Mouse (Mus musculus) MEL (cell line): ENCODE measurements around the gene Napepld. TPM values are rescaled to one million over a fixed set of nuclear protein-coding genes. Genes with fewer than 3 reads are reported as not detected.

Experiments
- DNase-seq: peaks from one replicate; pipeline ENCODE4 v3.0.0; 2011; ENCODE audit warnings: low read depth, low spot score
- H3K27ac ChIP-seq: 2 replicates; pipeline ENCODE4 v1.5.1; 2012; ENCODE audit warnings: low read depth, mild to moderate bottlenecking, control low read depth, low read length, moderate library complexity; ENCODE audit not compliant: control insufficient read depth
- H3K27me3 ChIP-seq, 2 experiments: fragments of 150-350 bp in 1 of 2; sonication (generic) in 1 of 2; 2 replicates each; pipeline ENCODE4 v1.6.1; 2012; ENCODE audit warnings: low read length in 2 of 2, mild to moderate bottlenecking in 2 of 2, improper control_type of control experiment in 1 of 2, moderate library complexity in 1 of 2; ENCODE audit not compliant: insufficient read depth in 2 of 2, control insufficient read depth in 1 of 2
- H3K36me3 ChIP-seq, 2 experiments: 2 replicates each; pipeline ENCODE4 v1.6.1; 2012 to 2014; ENCODE audit warnings: low read length in 2 of 2, improper control_type of control experiment in 1 of 2, inconsistent platforms in 1 of 2, mild to moderate bottlenecking in 1 of 2; ENCODE audit not compliant: insufficient read depth in 2 of 2, control insufficient read depth in 1 of 2
- H3K4me1 ChIP-seq, 2 experiments: fragments of 150-350 bp in 1 of 2; sonication (generic) in 1 of 2; 2 replicates each; pipeline ENCODE4 v1.6.1; 2012; ENCODE audit warnings: low read length in 2 of 2, improper control_type of control experiment in 1 of 2, mild to moderate bottlenecking in 1 of 2; ENCODE audit not compliant: insufficient read depth in 2 of 2, control insufficient read depth in 1 of 2
- H3K4me3 ChIP-seq, 2 experiments: fragments of 150-350 bp in 1 of 2; sonication (generic) in 1 of 2; 2 replicates each; pipeline ENCODE4 v1.5.1; 2012; ENCODE audit warnings: low read depth in 2 of 2, low read length in 2 of 2, mild to moderate bottlenecking in 2 of 2, moderate library complexity in 2 of 2, control low read depth in 1 of 2, improper control_type of control experiment in 1 of 2; ENCODE audit not compliant: control insufficient read depth in 1 of 2, insufficient read depth in 1 of 2
- H3K79me2 ChIP-seq: 2 replicates; pipeline ENCODE4 v1.6.1; 2012; ENCODE audit warnings: mild to moderate bottlenecking, low read length, moderate library complexity; ENCODE audit not compliant: control insufficient read depth, poor library complexity, insufficient read depth
- H3K9ac ChIP-seq: 2 replicates; pipeline ENCODE4 v1.6.1; 2012; ENCODE audit warnings: low read depth, mild to moderate bottlenecking, control low read depth, low read length, moderate library complexity; ENCODE audit not compliant: control insufficient read depth, poor library complexity, severe bottlenecking
- H3K9me3 ChIP-seq: fragments of 150-350 bp; sonication (generic); replicated peaks from 2 replicates; pipeline ENCODE4 v1.6.1; 2012; ENCODE audit warnings: mild to moderate bottlenecking, low read length, improper control_type of control experiment, moderate library complexity; ENCODE audit not compliant: insufficient read depth
- BHLHE40 ChIP-seq: IDR thresholded peaks from 2 replicates; pipeline ENCODE4 v1.6.1; 2012; ENCODE audit warnings: low read depth, mild to moderate bottlenecking, inconsistent platforms, low read length, improper control_type of control experiment, borderline replicate concordance
- CHD1 ChIP-seq: IDR thresholded peaks from 2 replicates; pipeline ENCODE4 v1.6.1; 2012; ENCODE audit warnings: low read depth, mild to moderate bottlenecking, inconsistent platforms, low read length, improper control_type of control experiment
- CHD2 ChIP-seq: IDR thresholded peaks from 2 replicates; pipeline ENCODE4 v1.6.1; 2011; ENCODE audit warnings: low read length, improper control_type of control experiment
- CTCF ChIP-seq, 3 experiments: IDR thresholded peaks in 2 of 3; conservative IDR thresholded peaks in 1 of 3; 2 replicates each; pipeline ENCODE4 v1.5.1; 2011 to 2012; ENCODE audit warnings: low read length in 3 of 3, low read depth in 2 of 3, mild to moderate bottlenecking in 2 of 3, improper control_type of control experiment in 1 of 3, inconsistent platforms in 1 of 3, mixed read lengths in 1 of 3, moderate library complexity in 1 of 3; ENCODE audit not compliant: control insufficient read depth in 1 of 3, insufficient read depth in 1 of 3, poor library complexity in 1 of 3, severe bottlenecking in 1 of 3
- E2F4 ChIP-seq: IDR thresholded peaks from 2 replicates; pipeline ENCODE4 v1.6.1; 2011; ENCODE audit warnings: low read depth, low read length, improper control_type of control experiment, borderline replicate concordance
- ELF1 ChIP-seq: IDR thresholded peaks from 2 replicates; pipeline ENCODE4 v1.6.1; 2014; ENCODE audit warnings: low read depth, mild to moderate bottlenecking, inconsistent platforms, low read length, improper control_type of control experiment, moderate library complexity
- EP300 ChIP-seq, 2 experiments: IDR thresholded peaks; 2 replicates each; pipeline ENCODE4 v1.6.1; 2011; ENCODE audit warnings: improper control_type of control experiment in 2 of 2, low read length in 2 of 2, low read depth in 1 of 2, mild to moderate bottlenecking in 1 of 2
- ETS1 ChIP-seq: IDR thresholded peaks from 2 replicates; pipeline ENCODE4 v1.6.1; 2012; ENCODE audit warnings: low read depth, mild to moderate bottlenecking, inconsistent platforms, low read length, improper control_type of control experiment, moderate library complexity
- GABPA ChIP-seq: IDR thresholded peaks from 2 replicates; pipeline ENCODE4 v1.6.1; 2012; ENCODE audit warnings: low read depth, mild to moderate bottlenecking, inconsistent platforms, low read length, improper control_type of control experiment, moderate library complexity
- GATA1 ChIP-seq: IDR thresholded peaks from 2 replicates; pipeline ENCODE4 v1.6.1; 2011; ENCODE audit warnings: low read depth, low read length, improper control_type of control experiment
- MAFK ChIP-seq: IDR thresholded peaks from 2 replicates; pipeline ENCODE4 v1.6.1; 2011; ENCODE audit warnings: low read depth, mild to moderate bottlenecking, low read length, improper control_type of control experiment, borderline replicate concordance
- MAZ ChIP-seq: IDR thresholded peaks from 2 replicates; pipeline ENCODE4 v1.6.1; 2012; ENCODE audit warnings: low read depth, mild to moderate bottlenecking, inconsistent platforms, low read length, improper control_type of control experiment
- MEF2A ChIP-seq: IDR thresholded peaks from 2 replicates; pipeline ENCODE4 v1.6.1; 2014; ENCODE audit warnings: low read depth, mild to moderate bottlenecking, inconsistent platforms, low read length, improper control_type of control experiment; ENCODE audit not compliant: poor library complexity, insufficient replicate concordance, severe bottlenecking; ENCODE audit errors: extremely low read depth
- MXI1 ChIP-seq: IDR thresholded peaks from 2 replicates; pipeline ENCODE4 v1.6.1; 2011; ENCODE audit warnings: mild to moderate bottlenecking, low read depth, low read length, improper control_type of control experiment
- MYB ChIP-seq: IDR thresholded peaks from 2 replicates; pipeline ENCODE4 v1.6.1; 2011; ENCODE audit warnings: mild to moderate bottlenecking, low read depth, low read length, improper control_type of control experiment
- MYC ChIP-seq: IDR thresholded peaks from 2 replicates; pipeline ENCODE4 v1.6.1; 2011; ENCODE audit warnings: low read depth, mild to moderate bottlenecking, low read length, improper control_type of control experiment, moderate library complexity
- NELFE ChIP-seq: IDR thresholded peaks from 2 replicates; pipeline ENCODE4 v1.6.1; 2011; ENCODE audit warnings: low read depth, low read length, improper control_type of control experiment
- NRF1 ChIP-seq: IDR thresholded peaks from 2 replicates; pipeline ENCODE4 v1.6.1; 2014; ENCODE audit warnings: low read depth, mild to moderate bottlenecking, inconsistent platforms, low read length, improper control_type of control experiment, moderate library complexity; ENCODE audit not compliant: poor library complexity, insufficient read depth, severe bottlenecking
- POLR2A ChIP-seq, 2 experiments: IDR thresholded peaks; 2 replicates each; pipeline ENCODE4 v1.6.1; 2011 to 2012; ENCODE audit warnings: low read length in 2 of 2, mild to moderate bottlenecking in 2 of 2, control low read depth in 1 of 2, improper control_type of control experiment in 1 of 2, low read depth in 1 of 2, moderate library complexity in 1 of 2; ENCODE audit not compliant: control insufficient read depth in 1 of 2, insufficient read depth in 1 of 2, poor library complexity in 1 of 2
- POLR2AphosphoS5 ChIP-seq: IDR thresholded peaks from 2 replicates; pipeline ENCODE4 v1.6.1; 2012; ENCODE audit warnings: low read depth, borderline replicate concordance, mild to moderate bottlenecking, inconsistent platforms, low read length, moderate library complexity, mixed read lengths
- RAD21 ChIP-seq: IDR thresholded peaks from 2 replicates; pipeline ENCODE4 v1.6.1; 2011; ENCODE audit warnings: mild to moderate bottlenecking, low read depth, low read length, improper control_type of control experiment
- RCOR1 ChIP-seq: IDR thresholded peaks from 2 replicates; pipeline ENCODE4 v1.6.1; 2012; ENCODE audit warnings: low read depth, mild to moderate bottlenecking, inconsistent platforms, low read length, improper control_type of control experiment
- SIN3A ChIP-seq: IDR thresholded peaks from 2 replicates; pipeline ENCODE4 v1.6.1; 2012; ENCODE audit warnings: low read length, improper control_type of control experiment, inconsistent platforms
- SMC3 ChIP-seq: IDR thresholded peaks from 2 replicates; pipeline ENCODE4 v1.6.1; 2011; ENCODE audit warnings: low read depth, low read length, improper control_type of control experiment
- TAL1 ChIP-seq: IDR thresholded peaks from 2 replicates; pipeline ENCODE4 v1.6.1; 2012; ENCODE audit warnings: mild to moderate bottlenecking, inconsistent platforms, low read length, moderate library complexity, mixed read lengths
- UBTF ChIP-seq: IDR thresholded peaks from 2 replicates; pipeline ENCODE4 v1.6.1; 2012; ENCODE audit warnings: low read depth, mild to moderate bottlenecking, inconsistent platforms, low read length, improper control_type of control experiment, moderate library complexity, borderline replicate concordance; ENCODE audit not compliant: insufficient read depth
- USF1 ChIP-seq: IDR thresholded peaks from 2 replicates; pipeline ENCODE4 v1.6.1; 2014; ENCODE audit warnings: low read depth, mild to moderate bottlenecking, inconsistent platforms, low read length, improper control_type of control experiment, moderate library complexity
- USF2 ChIP-seq, 2 experiments: IDR thresholded peaks; 2 replicates each; pipeline ENCODE4 v1.6.1; 2011 to 2012; ENCODE audit warnings: improper control_type of control experiment in 2 of 2, low read length in 2 of 2, borderline replicate concordance in 1 of 2, inconsistent platforms in 1 of 2, low read depth in 1 of 2, mild to moderate bottlenecking in 1 of 2; ENCODE audit not compliant: insufficient read depth in 1 of 2
- ZC3H11A ChIP-seq: IDR thresholded peaks from 2 replicates; pipeline ENCODE4 v1.6.1; 2012; ENCODE audit warnings: low read depth, mild to moderate bottlenecking, inconsistent platforms, low read length, improper control_type of control experiment
- ZMIZ1 ChIP-seq: IDR thresholded peaks from 2 replicates; pipeline ENCODE4 v1.6.1; 2012; ENCODE audit warnings: low read depth, mild to moderate bottlenecking, inconsistent platforms, low read length, improper control_type of control experiment, moderate library complexity
- polyA plus RNA-seq, 2 experiments: library from polyadenylated mRNA; stranded (reverse) in 1 of 2; unstranded in 1 of 2; fragments of >175 nt in 1 of 2; fragments of >200 nt in 1 of 2; gene quantifications; 2 replicates each; pipeline versions ENCODE4 v1.2.1 to v1.2.4; 2012; ENCODE audit warnings: low replicate concordance in 2 of 2, low read depth in 1 of 2; ENCODE audit not compliant: insufficient read length in 2 of 2, insufficient read depth in 1 of 2, missing spikeins in 1 of 2
- total RNA-seq: library from RNA; depleted of rRNA; stranded (reverse); fragments of 300-350 nt; gene quantifications from 2 replicates; pipeline ENCODE4 v1.2.3, GENCODE M21; 2012

Gene Napepld
- total and polyA plus RNA-seq, 3 experiments = 1.5 to 3.0 TPM; not detected in 1

- Histone ChIP-seq H3K79me2 (peaks cover 5% of the 10 kb centered on the region; the same call in 1 of the 2 replicates), H3K36me3 (peaks cover 0 to 9% of the 10 kb centered on the region in 2 experiments; a peak in 3 of 4 replicates)
These were observed 57.6 kb downstream of the Napepld start for GRCm38 (mm10) chr5:21643606-21644005.

DNA sequence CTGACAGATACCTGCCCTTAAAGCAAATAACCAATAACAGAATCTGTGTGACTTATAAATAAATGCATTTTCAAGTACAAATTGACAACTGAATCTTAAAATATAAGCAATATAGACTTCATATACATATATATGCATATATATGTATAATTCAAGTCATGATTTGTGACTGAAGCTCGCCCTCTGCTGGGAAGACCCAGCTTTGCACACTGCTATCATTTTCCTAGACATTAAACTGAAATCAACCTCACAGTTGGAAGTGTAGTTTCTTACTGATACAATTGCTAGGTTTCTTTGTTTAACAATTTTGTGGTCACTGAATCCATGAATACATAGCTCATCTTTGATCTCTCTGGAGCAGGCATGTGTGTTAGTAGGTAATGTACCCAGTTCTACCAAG lies 60.2 kb downstream of the Napepld start:
- Histone ChIP-seq H3K79me2 (no peaks in the 10 kb centered on the region; the same call in 1 of the 2 replicates), H3K4me3 (no peak overlapping the region), H3K9me3 (no peaks in the 10 kb centered on the region), H3K36me3 (0 out of 4 replicates have a peak, but pooled peaks cover 0 to 2% of the 10 kb centered on the region in 2 experiments), H3K27ac (no peak overlapping the region), H3K9ac (no peak overlapping the region), H3K27me3 (peaks cover 13 to 16% of the 10 kb centered on the region in 2 experiments), H3K4me1 (peaks cover 0 to 3% of the 10 kb centered on the region in 2 experiments; a peak in 1 of 4 replicates)
- peak; percentile 77 for DNase-seq
- no peak for TF ChIP-seq SIN3A
- TF ChIP-seq MEF2A = no peak
- TF ChIP-seq MYC = no peak
- TF ChIP-seq EP300 (IDR thresholded peaks at IDR 0.05; ENCODE audit: low read depth in 1 of 2, low read length in 2 of 2) = no peak
- TF ChIP-seq NELFE = no peak
- no peak for TF ChIP-seq GATA1
- TF ChIP-seq POLR2A (IDR thresholded peaks at IDR 0.05; ENCODE audit: control insufficient read depth in 1 of 2, insufficient read depth in 1 of 2, low read depth in 1 of 2, low read length in 2 of 2, poor library complexity in 1 of 2) = no peak
- TF ChIP-seq CHD1 = no peak
- TF ChIP-seq SMC3 = peak; percentile 97
- TF ChIP-seq ZMIZ1 = no peak
- no peak for TF ChIP-seq RCOR1
- TF ChIP-seq POLR2AphosphoS5 = no peak
- peak; percentile 90 for TF ChIP-seq ZC3H11A
- TF ChIP-seq NRF1 = no peak
- peak; percentile 76 to 95 (median 79) for TF ChIP-seq CTCF (IDR thresholded peaks at IDR 0.05 in 2 of 3, conservative IDR thresholded peaks at IDR 0.05 in 1 of 3; ENCODE audit: control insufficient read depth in 1 of 3, insufficient read depth in 1 of 3, low read depth in 2 of 3, low read length in 3 of 3, poor library complexity in 1 of 3, severe bottlenecking in 1 of 3)
- no peak for TF ChIP-seq UBTF
- TF ChIP-seq RAD21 = peak; percentile 97
- TF ChIP-seq MAZ = no peak
- TF ChIP-seq MAFK = no peak
- no peak for TF ChIP-seq MXI1
- no peak for TF ChIP-seq GABPA
- no peak for TF ChIP-seq USF2 (IDR thresholded peaks at IDR 0.05; ENCODE audit: borderline replicate concordance in 1 of 2, insufficient read depth in 1 of 2, low read depth in 1 of 2, low read length in 2 of 2)
- no peak for TF ChIP-seq ELF1
- TF ChIP-seq MYB = no peak
- TF ChIP-seq E2F4 = no peak
- TF ChIP-seq USF1 = no peak

More at GRCm38 (mm10) chr5:21643606-21644005, 57.6 kb downstream of the Napepld start:
- no peak for TF ChIP-seq ETS1
- TF ChIP-seq MAFK = no peak
- TF ChIP-seq ELF1 = no peak
- TF ChIP-seq TAL1 = no peak
- no peak for TF ChIP-seq CHD2
- TF ChIP-seq GABPA = no peak
- no peak for TF ChIP-seq MEF2A
- no peak for TF ChIP-seq POLR2AphosphoS5
- no peak for TF ChIP-seq NRF1
- TF ChIP-seq BHLHE40 = no peak
- Histone ChIP-seq H3K9me3 (no peaks in the 10 kb centered on the region), H3K4me3 (no peak overlapping the region), H3K9ac (no peak overlapping the region), H3K4me1 (peaks cover 3 to 13% of the 10 kb centered on the region in 2 experiments; a peak in 3 of 4 replicates), H3K27ac (no peak overlapping the region), H3K27me3 (peaks cover 6 to 13% of the 10 kb centered on the region in 2 experiments)
- DNase-seq = no peak
